Mouse (Mus musculus) forebrain, embryonic 11.5 days (tissue): ENCODE data around the gene Slc17a1. TPM values are rescaled to one million over a fixed set of nuclear protein-coding genes. Genes with fewer than 3 reads are reported as not detected.

ENCODE experiments used
- ATAC-seq: fragments of 200-750 bp; cut with Nextera tagmentation; replicated peaks from 2 replicates; pipeline ENCODE4 v1.8.0; 2017; ENCODE audit warnings: moderate TSS enrichment; ENCODE audit not compliant: low FRiP score
- DNase-seq: peaks from one replicate; pipeline ENCODE4 v3.0.0-alpha.2; 2017; ENCODE audit warnings: low spot score
- H3K27ac ChIP-seq: fragments of 300-500 bp; sonication (generic); 2 replicates; pipeline ENCODE4 v1.5.1; 2014; ENCODE audit warnings: low read depth, low read length
- H3K27me3 ChIP-seq: fragments of 300-500 bp; sonication (generic); 2 replicates; pipeline ENCODE4 v1.6.1; 2014; ENCODE audit warnings: mild to moderate bottlenecking, low read length, mixed read lengths; ENCODE audit not compliant: control insufficient read depth, insufficient read depth
- H3K36me3 ChIP-seq: fragments of 300-500 bp; sonication (generic); 2 replicates; pipeline ENCODE4 v1.6.1; 2014; ENCODE audit warnings: mild to moderate bottlenecking, low read length, moderate library complexity, mixed read lengths; ENCODE audit not compliant: control insufficient read depth, insufficient read depth
- H3K4me1 ChIP-seq: fragments of 300-500 bp; sonication (generic); replicated peaks from 2 replicates; pipeline ENCODE4 v1.6.1; 2014; ENCODE audit warnings: low read length, mixed read lengths; ENCODE audit not compliant: control insufficient read depth, insufficient read depth
- H3K4me2 ChIP-seq: fragments of 300-500 bp; sonication (generic); 2 replicates; pipeline ENCODE4 v1.6.1; 2014; ENCODE audit warnings: low read depth, mild to moderate bottlenecking, low read length, moderate library complexity, mixed read lengths; ENCODE audit not compliant: severe bottlenecking
- H3K4me3 ChIP-seq: fragments of 300-500 bp; sonication (generic); 2 replicates; pipeline ENCODE4 v1.5.1; 2014; ENCODE audit warnings: low read depth, low read length
- H3K9ac ChIP-seq: fragments of 300-500 bp; sonication (generic); 2 replicates; pipeline ENCODE4 v1.6.1; 2014; ENCODE audit warnings: low read length
- H3K9me3 ChIP-seq: fragments of 300-500 bp; sonication (generic); 2 replicates; pipeline ENCODE4 v1.6.1; 2016; ENCODE audit warnings: low read length, mixed read lengths; ENCODE audit not compliant: control insufficient read depth
- WGBS: fragments of 180-500 bp; shearing (Covaris S2); extraction: QIAGEN DNeasy Blood & Tissue Kit; methylation state at CpG from one replicate; pipeline ENCODE4 v1.1.7; 2014; 5-methylcytosine and 5-hydroxymethylcytosine counted together
- polyA plus RNA-seq: library from polyadenylated mRNA; unstranded; fragments of >200 nt; fragmentation: Nextera tagmentation; extraction: Ambion mirVana; gene quantifications from 2 replicates; pipeline ENCODE4 v1.2.1, GENCODE M21; 2014

Slc17a1 gene
- polyA plus RNA-seq, 1 experiment from 2014 or later = not detected

DNA sequence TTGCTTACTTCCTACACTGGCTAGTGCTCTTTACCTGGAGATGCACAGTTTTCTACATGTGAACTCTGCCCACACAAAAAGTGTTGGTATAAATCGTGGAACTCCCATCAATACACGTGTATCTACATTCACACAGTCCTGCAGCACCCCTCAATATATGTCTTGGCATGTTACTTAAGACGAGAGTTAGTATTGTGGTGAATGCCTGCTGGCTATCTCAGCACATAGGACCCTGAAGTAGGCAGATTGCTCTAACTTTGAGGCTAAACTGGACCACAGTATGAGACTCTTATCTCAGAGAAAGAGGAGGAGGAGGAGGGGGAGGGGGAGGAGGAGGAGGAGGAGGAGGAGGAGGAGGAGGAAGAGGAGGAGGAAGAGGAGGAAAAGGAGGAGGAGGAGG, 11.6 kb downstream of the Slc17a1 start:
- H3K4me2 ChIP-seq = no peak overlapping the region
- no peak overlapping the region for H3K4me3 ChIP-seq
- no peak overlapping the region for H3K27ac ChIP-seq
- ATAC-seq (no peak), DNase-seq (no peak)
- 86% methylated on average over 3 of the region's 3 CpGs for WGBS
- H3K27me3 ChIP-seq = no peaks in the 10 kb centered on the region
- H3K9me3 ChIP-seq = no peaks in the 10 kb centered on the region
- H3K36me3 ChIP-seq = no peaks in the 10 kb centered on the region
- H3K9ac ChIP-seq = no peak overlapping the region
- no peaks in the 10 kb centered on the region for H3K4me1 ChIP-seq

DNA sequence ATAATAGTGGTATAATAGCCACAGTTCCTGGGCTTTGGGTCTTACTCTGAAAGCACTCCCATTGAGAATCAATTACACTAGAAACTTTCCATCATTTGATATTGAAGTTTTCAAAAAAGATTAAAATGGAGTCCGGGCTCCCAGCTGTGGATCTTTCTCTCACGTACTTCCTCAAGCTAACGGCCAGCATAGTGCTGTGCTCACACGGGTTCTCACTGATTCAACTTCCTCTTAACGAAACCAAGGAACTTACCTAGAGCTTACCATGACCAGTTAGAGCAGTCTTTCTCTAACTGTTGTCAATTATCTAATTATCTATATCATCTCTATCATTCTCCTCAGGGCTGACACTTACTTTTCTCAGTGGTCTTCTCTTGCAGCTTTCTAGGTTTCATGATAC, 12.1 kb downstream of the Slc17a1 start:
- DNase-seq (no peak), ATAC-seq (no peak)
- Histone ChIP-seq H3K9ac (no peak overlapping the region), H3K36me3 (no peaks in the 10 kb centered on the region), H3K9me3 (no peaks in the 10 kb centered on the region), H3K4me3 (no peak overlapping the region), H3K4me1 (no peaks in the 10 kb centered on the region), H3K27me3 (no peaks in the 10 kb centered on the region), H3K27ac (no peak overlapping the region), H3K4me2 (no peak overlapping the region)
- 89% methylated on average over 5 of the region's 5 CpGs for WGBS

DNA sequence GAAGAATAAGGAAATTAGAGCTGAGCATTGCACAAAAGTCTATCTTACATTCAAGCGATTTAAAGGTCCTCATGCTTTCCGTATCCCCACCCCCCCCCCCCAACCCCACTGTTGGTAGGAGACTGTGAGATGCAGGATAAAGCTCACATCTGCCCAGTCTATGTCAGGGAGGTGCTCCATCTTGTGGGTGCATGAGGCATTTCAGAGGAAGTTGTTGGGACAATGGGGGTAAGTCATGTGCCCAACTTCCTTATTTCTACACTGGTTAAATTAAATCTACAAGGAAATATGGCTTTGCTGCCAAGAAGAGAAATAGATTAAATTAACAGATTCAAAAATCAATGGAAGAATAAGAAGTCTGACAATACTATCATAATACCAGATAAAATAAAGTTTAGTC, 18.0 kb downstream of the Slc17a1 start:
- Histone ChIP-seq H3K9ac (no peak overlapping the region), H3K27me3 (no peaks in the 10 kb centered on the region), H3K36me3 (no peaks in the 10 kb centered on the region), H3K4me1 (no peaks in the 10 kb centered on the region), H3K4me2 (no peak overlapping the region), H3K27ac (no peak overlapping the region), H3K9me3 (no peaks in the 10 kb centered on the region), H3K4me3 (no peak overlapping the region)
- DNase-seq (no peak), ATAC-seq (no peak)
- 43% methylated on average over 2 of the region's 2 CpGs for WGBS

DNA sequence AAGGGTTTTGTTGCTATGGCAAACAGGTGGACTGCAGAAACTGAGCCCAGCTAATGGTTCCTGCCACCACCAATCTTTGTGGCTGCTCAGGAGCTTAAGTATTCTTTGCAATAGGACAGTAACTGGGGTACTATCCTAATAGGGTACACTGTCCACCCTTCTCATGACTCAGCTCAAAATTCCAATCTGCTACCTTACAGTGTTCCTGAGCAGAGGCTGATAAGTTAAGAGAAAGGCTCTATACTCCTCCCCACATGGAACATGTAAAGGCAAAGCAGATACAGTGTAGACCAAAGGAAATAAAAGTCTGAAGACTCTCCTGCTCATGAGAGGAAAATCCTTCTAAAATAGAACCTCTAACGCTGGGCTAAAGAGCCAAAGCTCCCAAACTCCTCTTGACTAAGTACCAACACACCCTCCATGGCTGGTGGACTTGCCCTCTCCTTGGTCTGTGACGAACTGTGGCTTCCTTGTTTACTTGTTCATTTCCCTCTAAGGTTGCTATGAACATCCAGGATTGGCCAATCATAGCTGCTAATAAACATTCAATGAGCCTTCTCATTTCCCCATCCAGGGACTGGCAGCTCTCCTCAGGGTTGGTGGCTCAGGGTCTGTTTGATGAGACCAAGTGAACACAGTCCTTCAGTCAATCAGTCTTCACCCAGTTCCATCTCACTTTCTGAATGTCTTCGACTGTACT, 19.6 kb downstream of the Slc17a1 start:
- DNase-seq (no peak), ATAC-seq (no peak)
- H3K4me1 ChIP-seq = no peaks in the 10 kb centered on the region
- WGBS = 86% methylated on average over 3 of the region's 3 CpGs
- no peak overlapping the region for H3K27ac ChIP-seq
- no peaks in the 10 kb centered on the region for H3K27me3 ChIP-seq
- H3K36me3 ChIP-seq = no peaks in the 10 kb centered on the region
- H3K9ac ChIP-seq = no peak overlapping the region
- no peak overlapping the region for H3K4me2 ChIP-seq
- H3K4me3 ChIP-seq = no peak overlapping the region
- no peaks in the 10 kb centered on the region for H3K9me3 ChIP-seq

DNA sequence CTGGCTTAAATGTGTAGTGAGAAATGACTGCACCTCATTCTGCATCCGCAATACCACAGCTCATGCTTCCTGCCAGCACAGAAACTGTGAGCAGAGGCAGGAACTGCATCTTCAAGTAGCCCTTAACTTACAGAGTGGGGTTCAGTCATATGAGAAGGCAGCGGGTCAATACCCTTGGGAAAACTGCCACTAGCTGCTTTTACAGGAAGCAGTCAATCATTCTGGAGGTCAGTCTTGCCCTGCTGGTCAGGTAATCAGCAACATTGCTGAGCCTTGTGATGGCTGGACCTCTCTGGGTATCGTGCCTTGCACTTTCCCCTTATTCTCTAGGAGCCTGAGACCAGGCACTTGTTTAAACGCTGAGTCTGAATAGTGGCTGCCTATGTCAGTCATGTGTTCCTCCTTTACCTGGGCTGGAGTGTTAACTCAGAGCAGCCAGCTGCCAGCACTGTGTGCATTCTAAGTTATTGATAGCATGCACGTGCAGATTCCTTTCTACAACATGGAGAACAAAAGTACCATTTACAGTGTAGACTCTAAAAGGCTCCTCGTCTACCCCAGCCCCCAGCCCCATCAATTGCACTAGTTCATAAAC, 21.6 kb downstream of the Slc17a1 start:
- H3K4me2 ChIP-seq = no peak overlapping the region
- no peak overlapping the region for H3K9ac ChIP-seq
- no peaks in the 10 kb centered on the region for H3K9me3 ChIP-seq
- H3K27ac ChIP-seq = no peak overlapping the region
- DNase-seq (no peak), ATAC-seq (no peak)
- no peaks in the 10 kb centered on the region for H3K27me3 ChIP-seq
- no peaks in the 10 kb centered on the region for H3K4me1 ChIP-seq
- no peak overlapping the region for H3K4me3 ChIP-seq
- WGBS = 76% methylated on average over 6 of the region's 6 CpGs
- no peaks in the 10 kb centered on the region for H3K36me3 ChIP-seq

DNA sequence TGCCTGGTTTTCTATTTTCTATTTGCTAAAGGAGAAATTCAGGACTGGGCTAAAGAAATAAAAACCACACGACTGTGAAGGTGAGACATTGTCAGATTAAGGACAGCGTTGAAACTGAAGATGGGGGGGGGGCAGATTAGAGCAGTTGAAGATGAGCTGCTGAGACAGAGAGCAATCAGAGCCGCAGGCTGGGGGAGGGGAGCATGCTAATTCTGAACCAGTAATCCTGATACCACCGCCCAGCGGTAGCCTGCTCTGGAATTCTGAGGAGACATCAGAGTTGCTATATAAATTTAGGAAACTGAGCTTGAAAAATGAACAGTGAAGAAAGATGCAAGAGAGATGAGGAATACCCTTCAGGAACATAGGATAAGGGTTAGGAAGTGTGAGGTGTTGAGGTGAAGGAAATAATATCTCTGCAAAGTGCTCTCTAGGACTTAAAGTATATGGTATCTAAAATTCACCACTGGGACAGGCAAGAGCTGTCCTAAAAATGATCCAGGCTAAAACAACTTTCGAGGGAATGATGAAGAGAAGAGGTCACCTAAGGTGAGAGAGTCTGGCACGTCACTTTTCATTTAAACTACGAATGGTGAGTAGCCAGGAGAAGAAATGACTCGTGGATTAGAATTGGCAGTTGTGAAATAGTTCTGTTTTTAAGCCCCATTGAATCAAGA, 25.2 kb downstream of the Slc17a1 start:
- Histone ChIP-seq H3K27ac (no peak overlapping the region), H3K9ac (no peak overlapping the region), H3K9me3 (no peaks in the 10 kb centered on the region), H3K36me3 (no peaks in the 10 kb centered on the region), H3K4me3 (no peak overlapping the region), H3K4me2 (no peak overlapping the region), H3K27me3 (no peaks in the 10 kb centered on the region), H3K4me1 (no peaks in the 10 kb centered on the region)
- no peak for DNase-seq
- no peak for ATAC-seq
- 19% methylated on average over 9 of the region's 9 CpGs for WGBS

DNA sequence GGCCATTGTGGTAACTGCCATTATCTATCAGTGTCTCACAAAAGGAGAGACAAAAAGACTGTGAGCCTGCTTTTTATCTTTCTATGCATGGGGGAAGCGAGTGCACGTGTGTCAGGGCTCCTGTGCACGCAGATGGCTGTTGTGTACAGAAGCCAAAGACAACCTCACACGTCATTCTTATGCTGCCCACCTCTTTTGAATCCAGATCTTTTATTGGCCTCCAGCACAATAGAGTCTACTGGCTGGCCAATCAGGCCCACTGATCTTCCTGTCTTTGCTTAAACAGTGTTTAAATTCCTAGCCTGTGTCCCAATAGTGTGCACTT, 25.7 kb downstream of the Slc17a1 start:
- H3K9ac ChIP-seq = no peak overlapping the region
- H3K9me3 ChIP-seq = no peaks in the 10 kb centered on the region
- WGBS = 27% methylated on average over 4 of the region's 4 CpGs
- DNase-seq (no peak), ATAC-seq (no peak)
- H3K27me3 ChIP-seq = no peaks in the 10 kb centered on the region
- H3K4me2 ChIP-seq = no peak overlapping the region
- H3K4me3 ChIP-seq = no peak overlapping the region
- H3K4me1 ChIP-seq = no peaks in the 10 kb centered on the region
- H3K27ac ChIP-seq = no peak overlapping the region
- no peaks in the 10 kb centered on the region for H3K36me3 ChIP-seq

DNA sequence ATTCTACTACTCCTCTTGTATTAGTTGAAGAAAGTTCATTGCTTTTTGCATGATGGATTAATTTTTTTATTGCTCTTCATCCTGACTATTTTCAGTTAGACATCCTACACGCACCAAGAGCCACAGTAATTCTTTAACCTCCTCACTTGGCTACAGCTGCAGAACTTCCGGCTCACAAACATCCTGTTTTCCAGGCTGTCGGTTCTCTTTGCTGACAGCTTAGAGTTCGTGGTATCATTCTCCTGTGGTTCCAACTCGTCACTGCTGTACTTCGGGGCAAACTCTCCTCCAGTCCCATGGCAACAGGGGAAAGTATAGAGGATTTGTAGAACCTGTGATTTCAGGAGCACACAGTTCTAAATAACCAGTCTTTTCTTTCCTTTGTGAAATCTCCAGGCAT, 30.7 kb downstream of the Slc17a1 start:
- no peak for DNase-seq
- Histone ChIP-seq H3K27me3 (no peaks in the 10 kb centered on the region), H3K9ac (no peak overlapping the region), H3K9me3 (no peaks in the 10 kb centered on the region), H3K4me1 (no peaks in the 10 kb centered on the region), H3K36me3 (no peaks in the 10 kb centered on the region), H3K27ac (no peak overlapping the region), H3K4me2 (no peak overlapping the region), H3K4me3 (no peak overlapping the region)
- 59% methylated on average over 6 of the region's 6 CpGs for WGBS
- no peak for ATAC-seq

DNA sequence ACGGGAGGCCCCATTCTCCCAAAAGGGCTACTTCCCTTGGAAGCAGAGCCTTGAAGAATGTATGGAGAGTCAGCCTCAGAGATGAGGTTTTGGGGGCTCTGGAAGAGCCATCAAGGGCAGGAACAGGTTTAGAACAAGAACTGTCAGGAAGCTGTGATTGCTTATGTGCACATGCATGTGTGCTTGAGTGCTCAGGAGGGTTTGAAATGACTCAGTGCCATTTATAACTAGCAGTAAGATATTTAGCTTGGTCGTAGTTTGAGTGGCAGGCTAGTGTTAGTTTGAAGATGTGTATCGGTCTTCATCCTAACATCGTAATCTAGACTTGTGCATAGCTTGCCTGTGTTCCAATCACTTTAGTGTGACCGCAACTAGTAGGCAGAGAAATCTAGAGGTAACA, 39.4 kb downstream of the Slc17a1 start:
- Histone ChIP-seq H3K9ac (no peak overlapping the region), H3K4me2 (no peak overlapping the region), H3K9me3 (no peaks in the 10 kb centered on the region), H3K27ac (no peak overlapping the region), H3K4me1 (no peaks in the 10 kb centered on the region), H3K36me3 (no peaks in the 10 kb centered on the region), H3K4me3 (no peak overlapping the region), H3K27me3 (no peaks in the 10 kb centered on the region)
- no peak for DNase-seq
- 95% methylated on average over 5 of the region's 5 CpGs for WGBS
- ATAC-seq = no peak
